Mouse (Mus musculus) lung, adult 2 months (tissue): ENCODE measurements around the gene Cxcr1. TPM values are rescaled to one million over a fixed set of nuclear protein-coding genes. Genes with fewer than 3 reads are reported as not detected.

Experiments used
- DNase-seq: peaks from one replicate; pipeline ENCODE4 v3.0.0; 2022
- H3K4me1 ChIP-seq: fragments of 200-500 bp; 2 replicates; pipeline ENCODE4 v1.6.1; 2011; ENCODE audit warnings: low read length; ENCODE audit not compliant: control insufficient read depth, insufficient read depth
- H3K4me3 ChIP-seq: fragments of 200-500 bp; replicated peaks from 2 replicates; pipeline ENCODE3; 2011; ENCODE audit warnings: low read depth, mild to moderate bottlenecking, control low read depth, low read length; ENCODE audit errors: extremely low read depth
- CTCF ChIP-seq: fragments of 200-500 bp; IDR thresholded peaks from 2 replicates; pipeline ENCODE4 v1.5.1; 2011; ENCODE audit warnings: mild to moderate bottlenecking, low read length, control low read depth; ENCODE audit not compliant: insufficient read depth
- POLR2A ChIP-seq: fragments of 200-500 bp; IDR thresholded peaks from 2 replicates; pipeline ENCODE4 v1.6.1; 2011; ENCODE audit warnings: low read depth, mild to moderate bottlenecking, control low read depth, low read length, borderline replicate concordance; ENCODE audit errors: extremely low read depth
- WGBS: fragments of 180-500 bp; shearing (Covaris S2); methylation state at CpG from one replicate; pipeline ENCODE4 v1.1.7; 2018; 5-methylcytosine and 5-hydroxymethylcytosine counted together
- polyA plus RNA-seq: library from polyadenylated mRNA; depleted of rRNA; stranded (reverse); fragments of >200 nt; gene quantifications from 2 replicates; pipeline ENCODE4 v1.2.3, GENCODE M21; 2012; rRNA removed

Cxcr1 gene
- polyA plus RNA-seq, 1 experiment, result 1.5 TPM

DNA sequence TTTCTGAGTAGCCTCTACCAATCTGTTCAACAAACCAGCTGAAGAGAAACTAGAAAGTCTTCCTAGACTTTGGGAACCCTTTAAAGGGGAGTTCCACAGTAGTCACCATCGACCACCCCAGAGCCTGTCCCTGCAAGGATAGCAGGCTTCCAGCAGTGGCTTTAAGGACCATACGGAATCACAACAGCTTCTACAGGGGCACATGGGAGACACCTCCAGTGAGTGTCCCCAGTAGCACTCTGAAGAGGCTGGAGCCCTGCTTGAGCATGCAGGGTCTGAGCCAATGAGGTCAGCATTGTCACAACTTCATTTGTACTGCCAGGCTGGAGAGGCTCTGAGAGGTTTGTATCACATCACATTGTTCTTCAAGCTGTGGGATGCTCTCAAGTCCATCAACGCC, 44.3 kb downstream of the Cxcr1 start:
- H3K4me3 ChIP-seq, result no peak overlapping the region
- 75% methylated on average over 3 of the region's 3 CpGs for WGBS
- TF ChIP-seq POLR2A (no peak), CTCF (no peak)
- no peak for DNase-seq
- no peaks in the 10 kb centered on the region; the same call in 1 of the 2 replicates for H3K4me1 ChIP-seq

DNA sequence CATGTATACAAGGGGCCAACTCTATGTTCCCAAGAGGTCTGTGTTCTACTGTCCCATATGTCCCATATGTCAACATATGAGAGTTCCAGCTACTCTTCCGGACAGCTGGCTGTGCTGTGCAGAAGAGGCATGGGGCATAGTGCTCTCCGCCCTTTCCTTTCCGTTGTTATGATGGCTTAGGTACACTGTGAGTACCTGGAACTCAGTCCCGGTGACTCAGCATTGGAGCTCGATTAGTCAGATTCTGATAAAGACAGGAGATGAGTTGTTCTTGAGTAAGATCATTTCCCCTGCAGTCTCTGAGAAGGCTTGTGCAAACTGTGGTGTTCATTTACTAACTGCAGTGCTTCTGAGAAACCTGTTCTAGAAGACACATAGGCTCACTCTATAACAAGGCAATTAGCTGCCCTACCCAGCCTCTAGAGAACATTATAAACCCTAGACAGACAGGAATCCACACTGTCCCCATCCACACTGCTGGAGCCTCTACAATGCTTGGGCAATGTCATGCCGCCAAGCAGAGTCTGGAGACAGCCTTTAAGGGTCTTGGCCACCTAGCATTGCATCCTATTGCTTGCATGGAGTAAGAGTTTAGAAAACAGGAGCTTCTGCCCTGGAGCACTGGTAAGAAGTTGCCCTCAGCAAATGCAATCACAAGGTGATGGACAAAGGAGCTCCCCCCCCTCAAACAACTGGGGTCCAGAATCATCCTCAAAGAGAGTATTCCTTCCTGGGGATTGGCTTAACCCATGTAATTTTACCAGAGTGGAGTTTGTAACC, 45.1 kb downstream of the Cxcr1 start:
- whole genome bisulfite sequencing, result 68% methylated on average over 6 of the region's 6 CpGs
- no peak overlapping the region for H3K4me3 ChIP-seq
- DNase-seq, result no peak
- TF ChIP-seq CTCF, result no peak
- TF ChIP-seq POLR2A, result no peak
- no peaks in the 10 kb centered on the region; the same call in 1 of the 2 replicates for H3K4me1 ChIP-seq

Other genes starting within 250 kb of the Cxcr1 start
- 781 and 1,078 TPM in 2 replicates for gene Tns1, start 70.2 kb downstream of the Cxcr1 start, polyA plus RNA-seq
- gene Rufy4, start 69.1 kb downstream of the Cxcr1 start, polyA plus RNA-seq, result 1.4 and 1.6 TPM in 2 replicates
- gene Cxcr2, start 40.6 kb downstream of the Cxcr1 start, polyA plus RNA-seq, result 3.2 and 6.4 TPM in 2 replicates
- 177 and 180 TPM in 2 replicates for gene Arpc2, start 41.5 kb upstream of the Cxcr1 start, polyA plus RNA-seq
- 0.18 and 0.22 TPM in 2 replicates for gene Gpbar1, start 83.9 kb upstream of the Cxcr1 start, polyA plus RNA-seq
- 141 and 172 TPM in 2 replicates for gene Aamp, start 90.1 kb upstream of the Cxcr1 start, polyA plus RNA-seq
- gene Pnkd, start 90.3 kb upstream of the Cxcr1 start, polyA plus RNA-seq, result 63.0 and 63.5 TPM in 2 replicates
- gene Tmbim1, start 111.0 kb upstream of the Cxcr1 start, polyA plus RNA-seq, result 567 and 655 TPM in 2 replicates
- 10.2 TPM in 2 replicates for gene Catip, start 167.5 kb upstream of the Cxcr1 start, polyA plus RNA-seq
- gene Slc11a1, start 180.6 kb upstream of the Cxcr1 start, polyA plus RNA-seq, result 33.3 and 41.8 TPM in 2 replicates
- gene Ctdsp1, start 196.9 kb upstream of the Cxcr1 start, polyA plus RNA-seq, result 197 and 200 TPM in 2 replicates
- gene Vil1, start 214.7 kb upstream of the Cxcr1 start, polyA plus RNA-seq, result 0.31 and 1.1 TPM in 2 replicates